Mouse (Mus musculus) layer of hippocampus, adult 9-11 months (tissue): ENCODE data around the gene Selenok.
A peak's percentile ranks its signal among the peaks of the same experiment; 100 is the strongest.

Experiments
- DNase-seq: peaks from one replicate; pipeline ENCODE4 v3.0.0; 2022

The Selenok gene

GRCm38 (mm10) chr14:29968075-29968821 lies at the start of gene Selenok:
Gene Selenok (plus strand): TSS chr14:29968308.
- peak; percentile 100 for DNase-seq

- no peak for DNase-seq
Observed at GRCm38 (mm10) chr14:29928966-29929365, 39.1 kb upstream of the Selenok start.

GRCm38 (mm10) chr14:29935516-29935915 lies 32.6 kb upstream of the Selenok start:
- no peak for DNase-seq

GRCm38 (mm10) chr14:29937466-29937865 lies 30.6 kb upstream of the Selenok start:
- DNase-seq: peak; percentile 42

- DNase-seq: no peak
Observed at GRCm38 (mm10) chr14:29939600-29940312, 28.4 kb upstream of the Selenok start.

GRCm38 (mm10) chr14:29940313-29940812 lies 27.7 kb upstream of the Selenok start:
- no peak for DNase-seq

GRCm38 (mm10) chr14:29940877-29941276 lies 27.2 kb upstream of the Selenok start:
- DNase-seq: peak; percentile 25

GRCm38 (mm10) chr14:29946761-29947309 lies 21.3 kb upstream of the Selenok start:
- no peak for DNase-seq

- no peak for DNase-seq
Observed at GRCm38 (mm10) chr14:29950805-29951204, 17.3 kb upstream of the Selenok start.

- DNase-seq: no peak
Observed at GRCm38 (mm10) chr14:29957393-29957792, 10.7 kb upstream of the Selenok start.

- no peak for DNase-seq
Observed at GRCm38 (mm10) chr14:29967611-29968010, 497 bp upstream of the Selenok start.

GRCm38 (mm10) chr14:29971446-29971845 lies 3.3 kb downstream of the Selenok start:
- no peak for DNase-seq

GRCm38 (mm10) chr14:29971993-29972392 lies 3.9 kb downstream of the Selenok start:
- DNase-seq: no peak

GRCm38 (mm10) chr14:29976927-29977326 lies 8.8 kb downstream of the Selenok start:
- no peak for DNase-seq

GRCm38 (mm10) chr14:29978254-29979204 lies 10.4 kb downstream of the Selenok start, which contains the start of gene Actr8:
Gene Actr8 (plus strand): TSS chr14:29978337.
- DNase-seq: peak; percentile 90

- no peak for DNase-seq
Observed at GRCm38 (mm10) chr14:29980447-29981205, 12.5 kb downstream of the Selenok start.

- no peak for DNase-seq
Observed at GRCm38 (mm10) chr14:29986096-29986495, 18.0 kb downstream of the Selenok start.

- DNase-seq: no peak
Observed at GRCm38 (mm10) chr14:29987276-29987675, 19.2 kb downstream of the Selenok start.

- DNase-seq: no peak
Observed at GRCm38 (mm10) chr14:29987739-29988138, 19.6 kb downstream of the Selenok start.

- DNase-seq: no peak
Observed at GRCm38 (mm10) chr14:29988337-29988736, 20.2 kb downstream of the Selenok start.

- DNase-seq: no peak
Observed at GRCm38 (mm10) chr14:29994976-29995375, 26.9 kb downstream of the Selenok start.
